Mouse (Mus musculus) heart, postnatal 4 days (tissue): ENCODE measurements around the gene Smad6. TPM values are rescaled to one million over a fixed set of nuclear protein-coding genes. Genes with fewer than 3 reads are reported as not detected.
A peak's percentile ranks its signal among the peaks of the same experiment; 100 is the strongest.

Source experiments
- DNase-seq: peaks from one replicate; pipeline ENCODE4 v3.0.0; 2021
- total RNA-seq, 2 experiments: library from RNA; stranded (reverse); gene quantifications; 2 replicates each; pipeline ENCODE4 v1.2.3; 2021

Smad6 gene
- total RNA-seq, 2 experiments from 2014 or later, result 18.5 to 20.1 TPM

DNA sequence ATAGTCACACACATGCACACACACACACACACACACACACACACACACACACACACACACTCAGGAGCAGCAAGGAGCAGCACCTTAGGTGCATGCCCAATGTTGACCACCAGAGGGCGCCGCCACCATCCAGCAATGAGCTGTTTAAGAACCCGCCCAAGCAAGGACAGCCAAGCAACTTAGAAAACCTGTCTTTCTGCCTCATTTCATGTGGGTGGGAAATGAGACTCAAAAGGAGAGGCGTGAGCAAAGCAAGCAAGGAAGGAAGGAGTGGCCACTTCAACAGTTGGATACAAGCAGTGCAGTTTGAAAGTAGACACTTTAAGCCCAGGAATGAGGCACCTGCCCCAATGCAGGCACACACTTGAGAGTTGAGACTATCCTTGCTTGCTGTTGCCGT is 112.2 kb downstream of the Smad6 start:
- DNase-seq, result peak; percentile 89

- DNase-seq, result no peak
Measured at GRCm38 (mm10) chr9:63904543-63904942, 117.3 kb downstream of the Smad6 start.

Other genes starting within 250 kb of the Smad6 start
- gene Lctl, start 95.1 kb upstream of the Smad6 start, total RNA-seq, result under 1 TPM; 0.67 to 0.68 TPM
- 10 to 100 TPM; 17.2 to 18.2 TPM for gene Zwilch, start 151.0 kb upstream of the Smad6 start, total RNA-seq
- 100 to 1,000 TPM; 768 to 770 TPM for gene Rpl4, start 151.3 kb upstream of the Smad6 start, total RNA-seq
- gene Snapc5, start 157.2 kb upstream of the Smad6 start, total RNA-seq, result 10 to 100 TPM; 16.5 to 19.3 TPM
- gene Uchl4, start 213.1 kb upstream of the Smad6 start, total RNA-seq, result 1 to 10 TPM; 1.7 to 2.4 TPM
- gene Map2k1, start 231.6 kb upstream of the Smad6 start, total RNA-seq, result 10 to 100 TPM; 65.1 to 65.5 TPM